Mouse (Mus musculus) MEL (cell line): Measurements from ENCODE around the gene St7l. TPM values are rescaled to one million over a fixed set of nuclear protein-coding genes. Genes with fewer than 3 reads are reported as not detected.

Experiments
- DNase-seq: peaks from one replicate; pipeline ENCODE4 v3.0.0; 2011; ENCODE audit warnings: low read depth, low spot score
- H3K27ac ChIP-seq: 2 replicates; pipeline ENCODE4 v1.5.1; 2012; ENCODE audit warnings: low read depth, mild to moderate bottlenecking, control low read depth, low read length, moderate library complexity; ENCODE audit not compliant: control insufficient read depth
- H3K27me3 ChIP-seq, 2 experiments: fragments of 150-350 bp in 1 of 2; sonication (generic) in 1 of 2; 2 replicates each; pipeline ENCODE4 v1.6.1; 2012; ENCODE audit warnings: low read length in 2 of 2, mild to moderate bottlenecking in 2 of 2, improper control_type of control experiment in 1 of 2, moderate library complexity in 1 of 2; ENCODE audit not compliant: insufficient read depth in 2 of 2, control insufficient read depth in 1 of 2
- H3K36me3 ChIP-seq, 2 experiments: 2 replicates each; pipeline ENCODE4 v1.6.1; 2012 to 2014; ENCODE audit warnings: low read length in 2 of 2, improper control_type of control experiment in 1 of 2, inconsistent platforms in 1 of 2, mild to moderate bottlenecking in 1 of 2; ENCODE audit not compliant: insufficient read depth in 2 of 2, control insufficient read depth in 1 of 2
- H3K4me1 ChIP-seq, 2 experiments: fragments of 150-350 bp in 1 of 2; sonication (generic) in 1 of 2; 2 replicates each; pipeline ENCODE4 v1.6.1; 2012; ENCODE audit warnings: low read length in 2 of 2, improper control_type of control experiment in 1 of 2, mild to moderate bottlenecking in 1 of 2; ENCODE audit not compliant: insufficient read depth in 2 of 2, control insufficient read depth in 1 of 2
- H3K4me3 ChIP-seq, 2 experiments: fragments of 150-350 bp in 1 of 2; sonication (generic) in 1 of 2; 2 replicates each; pipeline ENCODE4 v1.5.1; 2012; ENCODE audit warnings: low read depth in 2 of 2, low read length in 2 of 2, mild to moderate bottlenecking in 2 of 2, moderate library complexity in 2 of 2, control low read depth in 1 of 2, improper control_type of control experiment in 1 of 2; ENCODE audit not compliant: control insufficient read depth in 1 of 2, insufficient read depth in 1 of 2
- H3K79me2 ChIP-seq: 2 replicates; pipeline ENCODE4 v1.6.1; 2012; ENCODE audit warnings: mild to moderate bottlenecking, low read length, moderate library complexity; ENCODE audit not compliant: control insufficient read depth, poor library complexity, insufficient read depth
- H3K9ac ChIP-seq: 2 replicates; pipeline ENCODE4 v1.6.1; 2012; ENCODE audit warnings: low read depth, mild to moderate bottlenecking, control low read depth, low read length, moderate library complexity; ENCODE audit not compliant: control insufficient read depth, poor library complexity, severe bottlenecking
- H3K9me3 ChIP-seq: fragments of 150-350 bp; sonication (generic); replicated peaks from 2 replicates; pipeline ENCODE4 v1.6.1; 2012; ENCODE audit warnings: mild to moderate bottlenecking, low read length, improper control_type of control experiment, moderate library complexity; ENCODE audit not compliant: insufficient read depth
- CHD1 ChIP-seq: IDR thresholded peaks from 2 replicates; pipeline ENCODE4 v1.6.1; 2012; ENCODE audit warnings: low read depth, mild to moderate bottlenecking, inconsistent platforms, low read length, improper control_type of control experiment
- ELF1 ChIP-seq: IDR thresholded peaks from 2 replicates; pipeline ENCODE4 v1.6.1; 2014; ENCODE audit warnings: low read depth, mild to moderate bottlenecking, inconsistent platforms, low read length, improper control_type of control experiment, moderate library complexity
- EP300 ChIP-seq, 2 experiments: IDR thresholded peaks; 2 replicates each; pipeline ENCODE4 v1.6.1; 2011; ENCODE audit warnings: improper control_type of control experiment in 2 of 2, low read length in 2 of 2, low read depth in 1 of 2, mild to moderate bottlenecking in 1 of 2
- GATA1 ChIP-seq: IDR thresholded peaks from 2 replicates; pipeline ENCODE4 v1.6.1; 2011; ENCODE audit warnings: low read depth, low read length, improper control_type of control experiment
- KAT2A ChIP-seq: conservative IDR thresholded peaks from 2 replicates; pipeline ENCODE4 v1.6.1; 2012; ENCODE audit warnings: low read depth, low read length, improper control_type of control experiment, inconsistent platforms
- MAFK ChIP-seq: IDR thresholded peaks from 2 replicates; pipeline ENCODE4 v1.6.1; 2011; ENCODE audit warnings: low read depth, mild to moderate bottlenecking, low read length, improper control_type of control experiment, borderline replicate concordance
- MEF2A ChIP-seq: IDR thresholded peaks from 2 replicates; pipeline ENCODE4 v1.6.1; 2014; ENCODE audit warnings: low read depth, mild to moderate bottlenecking, inconsistent platforms, low read length, improper control_type of control experiment; ENCODE audit not compliant: poor library complexity, insufficient replicate concordance, severe bottlenecking; ENCODE audit errors: extremely low read depth
- MXI1 ChIP-seq: IDR thresholded peaks from 2 replicates; pipeline ENCODE4 v1.6.1; 2011; ENCODE audit warnings: mild to moderate bottlenecking, low read depth, low read length, improper control_type of control experiment
- POLR2AphosphoS2 ChIP-seq: IDR thresholded peaks from 2 replicates; pipeline ENCODE4 v1.6.1; 2011; ENCODE audit warnings: low read length, improper control_type of control experiment
- POLR2AphosphoS5 ChIP-seq: IDR thresholded peaks from 2 replicates; pipeline ENCODE4 v1.6.1; 2012; ENCODE audit warnings: low read depth, borderline replicate concordance, mild to moderate bottlenecking, inconsistent platforms, low read length, moderate library complexity, mixed read lengths
- SIN3A ChIP-seq: IDR thresholded peaks from 2 replicates; pipeline ENCODE4 v1.6.1; 2012; ENCODE audit warnings: low read length, improper control_type of control experiment, inconsistent platforms
- SMC3 ChIP-seq: IDR thresholded peaks from 2 replicates; pipeline ENCODE4 v1.6.1; 2011; ENCODE audit warnings: low read depth, low read length, improper control_type of control experiment
- TAL1 ChIP-seq: IDR thresholded peaks from 2 replicates; pipeline ENCODE4 v1.6.1; 2012; ENCODE audit warnings: mild to moderate bottlenecking, inconsistent platforms, low read length, moderate library complexity, mixed read lengths
- TBP ChIP-seq: IDR thresholded peaks from 2 replicates; pipeline ENCODE4 v1.8.0; 2011; ENCODE audit warnings: low read depth, low read length, improper control_type of control experiment
- TCF12 ChIP-seq: IDR thresholded peaks from 2 replicates; pipeline ENCODE4 v1.6.1; 2014; ENCODE audit warnings: low read depth, mild to moderate bottlenecking, inconsistent platforms, low read length, improper control_type of control experiment, moderate library complexity
- UBTF ChIP-seq: IDR thresholded peaks from 2 replicates; pipeline ENCODE4 v1.6.1; 2012; ENCODE audit warnings: low read depth, mild to moderate bottlenecking, inconsistent platforms, low read length, improper control_type of control experiment, moderate library complexity, borderline replicate concordance; ENCODE audit not compliant: insufficient read depth
- USF1 ChIP-seq: IDR thresholded peaks from 2 replicates; pipeline ENCODE4 v1.6.1; 2014; ENCODE audit warnings: low read depth, mild to moderate bottlenecking, inconsistent platforms, low read length, improper control_type of control experiment, moderate library complexity
- USF2 ChIP-seq, 2 experiments: IDR thresholded peaks; 2 replicates each; pipeline ENCODE4 v1.6.1; 2011 to 2012; ENCODE audit warnings: improper control_type of control experiment in 2 of 2, low read length in 2 of 2, borderline replicate concordance in 1 of 2, inconsistent platforms in 1 of 2, low read depth in 1 of 2, mild to moderate bottlenecking in 1 of 2; ENCODE audit not compliant: insufficient read depth in 1 of 2
- ZC3H11A ChIP-seq: IDR thresholded peaks from 2 replicates; pipeline ENCODE4 v1.6.1; 2012; ENCODE audit warnings: low read depth, mild to moderate bottlenecking, inconsistent platforms, low read length, improper control_type of control experiment
- ZKSCAN1 ChIP-seq: IDR thresholded peaks from 2 replicates; pipeline ENCODE4 v1.6.1; 2012; ENCODE audit warnings: low read depth, mild to moderate bottlenecking, inconsistent platforms, low read length, improper control_type of control experiment, moderate library complexity
- ZMIZ1 ChIP-seq: IDR thresholded peaks from 2 replicates; pipeline ENCODE4 v1.6.1; 2012; ENCODE audit warnings: low read depth, mild to moderate bottlenecking, inconsistent platforms, low read length, improper control_type of control experiment, moderate library complexity
- ZNF384 ChIP-seq: IDR thresholded peaks from 2 replicates; pipeline ENCODE4 v1.6.1; 2012; ENCODE audit warnings: low read depth, mild to moderate bottlenecking, inconsistent platforms, low read length, improper control_type of control experiment
- polyA plus RNA-seq, 2 experiments: library from polyadenylated mRNA; stranded (reverse) in 1 of 2; unstranded in 1 of 2; fragments of >175 nt in 1 of 2; fragments of >200 nt in 1 of 2; gene quantifications; 2 replicates each; pipeline versions ENCODE4 v1.2.1 to v1.2.4; 2012; ENCODE audit warnings: low replicate concordance in 2 of 2, low read depth in 1 of 2; ENCODE audit not compliant: insufficient read length in 2 of 2, insufficient read depth in 1 of 2, missing spikeins in 1 of 2
- total RNA-seq: library from RNA; depleted of rRNA; stranded (reverse); fragments of 300-350 nt; gene quantifications from 2 replicates; pipeline ENCODE4 v1.2.3, GENCODE M21; 2012

The St7l gene
- total and polyA plus RNA-seq, 3 experiments: 8.0 to 8.6 TPM; not detected in 1

- Histone ChIP-seq H3K27me3 (no peaks in the 10 kb centered on the region), H3K4me1 (peaks cover 0 to 2% of the 10 kb centered on the region in 2 experiments; a peak in 1 of 4 replicates), H3K9me3 (no peaks in the 10 kb centered on the region), H3K4me3 (no peak overlapping the region), H3K27ac (no peak overlapping the region), H3K79me2 (peaks cover 41% of the 10 kb centered on the region), H3K36me3 (peaks cover 11 to 27% of the 10 kb centered on the region in 2 experiments), H3K9ac (no peak overlapping the region)
- no peak for DNase-seq
- TF ChIP-seq UBTF: no peak
- TF ChIP-seq TAL1: no peak
- no peak for TF ChIP-seq EP300 (IDR thresholded peaks at IDR 0.05; ENCODE audit: low read depth in 1 of 2, low read length in 2 of 2)
- no peak for TF ChIP-seq POLR2AphosphoS2
- no peak for TF ChIP-seq POLR2AphosphoS5
- no peak for TF ChIP-seq ZNF384
- no peak for TF ChIP-seq MXI1
- no peak for TF ChIP-seq ELF1
- no peak for TF ChIP-seq KAT2A
- no peak for TF ChIP-seq ZKSCAN1
- no peak for TF ChIP-seq USF2 (IDR thresholded peaks at IDR 0.05; ENCODE audit: borderline replicate concordance in 1 of 2, insufficient read depth in 1 of 2, low read depth in 1 of 2, low read length in 2 of 2)
- TF ChIP-seq SMC3: no peak
- TF ChIP-seq MAFK: no peak
- TF ChIP-seq ZMIZ1: no peak
- no peak for TF ChIP-seq TCF12
- no peak for TF ChIP-seq GATA1
- TF ChIP-seq CHD1: no peak
Observed at GRCm38 (mm10) chr3:104846601-104847000, 17.2 kb upstream of the St7l start.

- Histone ChIP-seq H3K36me3 (peaks cover 22 to 61% of the 10 kb centered on the region in 2 experiments), H3K4me3 (no peak overlapping the region), H3K9me3 (no peaks in the 10 kb centered on the region), H3K9ac (no peak overlapping the region), H3K79me2 (peaks cover 72% of the 10 kb centered on the region), H3K27me3 (no peaks in the 10 kb centered on the region), H3K4me1 (peaks cover 20 to 27% of the 10 kb centered on the region in 2 experiments), H3K27ac (0 out of 2 replicates have a peak overlapping the region, but pooled peaks have one; percentile 9)
- TF ChIP-seq MEF2A (no peak), SIN3A (no peak), TBP (no peak), ZMIZ1 (no peak), USF2 (IDR thresholded peaks at IDR 0.05; ENCODE audit: borderline replicate concordance in 1 of 2, insufficient read depth in 1 of 2, low read depth in 1 of 2, low read length in 2 of 2) (no peak), TCF12 (no peak), USF1 (no peak), KAT2A (no peak), ZC3H11A (no peak)
- no peak for DNase-seq
Observed at GRCm38 (mm10) chr3:104854465-104854864, 9.3 kb upstream of the St7l start.
